Mouse (Mus musculus) midbrain, embryonic 13.5 days (tissue): ENCODE measurements around the gene Ifngr2. TPM values are rescaled to one million over a fixed set of nuclear protein-coding genes. Genes with fewer than 3 reads are reported as not detected.
"Not testable (repeated sequence)": the region's sequence is repeated elsewhere in the genome, so short reads cannot be mapped to it uniquely, and the experiment has no call there.

ENCODE experiments used
- ATAC-seq: fragments of 200-750 bp; cut with Nextera tagmentation; 2 replicates; pipeline ENCODE4 v1.8.0; 2017; ENCODE audit warnings: mild to moderate bottlenecking, moderate TSS enrichment, moderate library complexity
- H3K27ac ChIP-seq: fragments of 300-500 bp; sonication (generic); 2 replicates; pipeline ENCODE4 v1.5.1; 2015; ENCODE audit warnings: inconsistent platforms, mild to moderate bottlenecking, moderate library complexity
- H3K27me3 ChIP-seq: fragments of 300-500 bp; sonication (generic); 2 replicates; pipeline ENCODE4 v1.6.1; 2015; ENCODE audit warnings: mild to moderate bottlenecking, inconsistent platforms
- H3K36me3 ChIP-seq: fragments of 300-500 bp; sonication (generic); 2 replicates; pipeline ENCODE4 v1.6.1; 2015; ENCODE audit warnings: mild to moderate bottlenecking, inconsistent platforms
- H3K4me1 ChIP-seq: fragments of 300-500 bp; sonication (generic); replicated peaks from 2 replicates; pipeline ENCODE4 v1.6.1; 2015; ENCODE audit warnings: inconsistent platforms
- H3K4me2 ChIP-seq: fragments of 300-500 bp; sonication (generic); replicated peaks from 2 replicates; pipeline ENCODE4 v1.6.1; 2015; ENCODE audit warnings: moderate library complexity, mild to moderate bottlenecking, inconsistent platforms
- H3K4me3 ChIP-seq: fragments of 300-500 bp; sonication (generic); replicated peaks from 2 replicates; pipeline ENCODE4 v1.5.1; 2015; ENCODE audit warnings: mild to moderate bottlenecking, inconsistent platforms
- H3K9ac ChIP-seq: fragments of 300-500 bp; sonication (generic); replicated peaks from 2 replicates; pipeline ENCODE4 v1.6.1; 2015; ENCODE audit warnings: mild to moderate bottlenecking, inconsistent platforms
- H3K9me3 ChIP-seq: fragments of 300-500 bp; sonication (generic); 2 replicates; pipeline ENCODE4 v1.6.1; 2016; ENCODE audit warnings: mild to moderate bottlenecking, inconsistent platforms
- WGBS: fragments of 180-500 bp; shearing (Covaris S2); methylation state at CpG from one replicate; pipeline ENCODE4 v1.1.7; 2015; 5-methylcytosine and 5-hydroxymethylcytosine counted together
- polyA plus RNA-seq: library from polyadenylated mRNA; unstranded; fragments of >200 nt; fragmentation: Nextera tagmentation; extraction: Ambion mirVana; gene quantifications from 2 replicates; pipeline ENCODE4 v1.2.1, GENCODE M21; 2015

The Ifngr2 gene
- polyA plus RNA-seq, 1 experiment from 2014 or later = 63.5 TPM

DNA sequence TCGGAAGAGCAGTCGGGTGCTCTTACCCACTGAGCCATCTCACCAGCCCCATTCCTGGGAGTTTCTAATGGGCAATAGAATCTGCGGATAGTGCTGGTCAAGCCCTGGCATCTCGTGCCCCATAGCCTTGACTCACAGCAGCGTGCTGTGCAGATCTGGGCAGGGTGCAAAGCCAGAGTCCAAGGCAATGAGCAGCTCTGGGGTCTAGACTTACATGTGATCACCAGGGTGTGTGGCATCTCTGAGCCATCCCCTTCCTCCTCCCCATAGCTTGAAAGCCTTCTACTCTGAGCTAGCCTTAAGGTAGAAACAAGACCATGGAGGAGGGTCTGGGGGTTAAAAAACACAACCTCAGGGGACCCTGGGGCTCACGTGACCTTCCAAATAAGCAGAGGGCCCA, 20.6 kb upstream of the Ifngr2 start:
- no peak overlapping the region for H3K4me2 ChIP-seq
- no peak for ATAC-seq
- no peaks in the 10 kb centered on the region for H3K36me3 ChIP-seq
- H3K9ac ChIP-seq = no peak overlapping the region
- no peaks in the 10 kb centered on the region for H3K9me3 ChIP-seq
- H3K4me1 ChIP-seq = no peaks in the 10 kb centered on the region
- H3K4me3 ChIP-seq = no peak overlapping the region
- WGBS = 92% methylated on average over 6 of the region's 6 CpGs
- H3K27ac ChIP-seq = no peak overlapping the region
- no peaks in the 10 kb centered on the region for H3K27me3 ChIP-seq

DNA sequence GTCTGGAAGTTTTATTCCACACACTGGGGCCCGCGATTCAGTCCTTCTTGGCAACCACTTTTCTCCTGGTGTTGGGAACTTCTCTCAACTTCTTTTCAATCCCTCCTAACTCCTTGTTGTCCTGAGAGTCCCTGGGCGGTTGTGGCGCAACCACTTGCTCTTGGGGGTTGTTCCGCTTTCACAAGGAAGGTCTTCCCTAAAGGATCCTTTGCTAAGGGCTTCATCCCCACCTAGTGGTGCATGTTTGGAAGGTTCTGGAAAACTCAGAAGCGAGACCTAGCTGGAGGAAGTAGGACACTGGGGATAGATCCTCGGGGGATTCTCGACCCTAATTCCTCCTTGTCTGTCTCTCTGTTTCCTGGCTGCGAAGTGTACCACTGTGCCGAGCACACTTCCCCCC, 19.8 kb upstream of the Ifngr2 start:
- no peak for ATAC-seq
- Histone ChIP-seq H3K4me1 (no peaks in the 10 kb centered on the region), H3K4me3 (no peak overlapping the region), H3K9ac (no peak overlapping the region), H3K27me3 (no peaks in the 10 kb centered on the region), H3K36me3 (no peaks in the 10 kb centered on the region), H3K27ac (no peak overlapping the region), H3K9me3 (no peaks in the 10 kb centered on the region), H3K4me2 (no peak overlapping the region)
- WGBS = 78% methylated on average over 10 of the region's 10 CpGs

GRCm38 (mm10) chr16:91527500-91527899, 19.4 kb upstream of the Ifngr2 start:
- no peak for ATAC-seq
- H3K4me1 ChIP-seq = no peaks in the 10 kb centered on the region
- no peaks in the 10 kb centered on the region for H3K9me3 ChIP-seq
- no peaks in the 10 kb centered on the region for H3K36me3 ChIP-seq
- no peak overlapping the region for H3K4me3 ChIP-seq
- H3K9ac ChIP-seq = no peak overlapping the region
- H3K27ac ChIP-seq = no peak overlapping the region
- 69% methylated on average over 5 of the region's 5 CpGs for WGBS
- H3K4me2 ChIP-seq = no peak overlapping the region
- no peaks in the 10 kb centered on the region for H3K27me3 ChIP-seq

DNA sequence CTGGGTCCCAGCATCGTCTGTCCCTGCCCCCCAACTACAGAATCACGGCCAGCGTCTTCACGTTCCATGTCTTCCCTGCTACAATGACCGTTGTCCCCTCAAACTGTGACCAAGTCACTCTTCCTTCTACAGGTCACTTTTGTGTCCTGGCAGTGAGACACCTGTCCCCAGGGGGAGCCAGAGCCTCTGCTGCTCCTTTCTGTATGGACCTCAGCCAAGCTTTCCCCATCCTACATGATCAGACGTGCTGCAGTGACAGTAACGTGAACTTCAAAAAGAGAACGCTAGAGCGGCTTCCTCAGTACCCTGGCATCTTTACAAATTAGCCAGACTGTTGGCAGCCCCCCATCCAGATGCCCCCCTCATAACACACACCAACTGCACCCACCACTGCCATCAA, 18.3 kb upstream of the Ifngr2 start:
- 89% methylated on average over 9 of the region's 9 CpGs for WGBS
- Histone ChIP-seq H3K36me3 (no peaks in the 10 kb centered on the region), H3K4me1 (no peaks in the 10 kb centered on the region), H3K4me3 (no peak overlapping the region), H3K27me3 (no peaks in the 10 kb centered on the region), H3K27ac (no peak overlapping the region), H3K9ac (no peak overlapping the region), H3K9me3 (no peaks in the 10 kb centered on the region), H3K4me2 (no peak overlapping the region)
- no peak for ATAC-seq

- not testable (repeated sequence) for H3K4me1 ChIP-seq, H3K4me3 ChIP-seq, H3K36me3 ChIP-seq, H3K4me2 ChIP-seq, ATAC-seq, H3K9ac ChIP-seq, H3K27me3 ChIP-seq, H3K27ac ChIP-seq, H3K9me3 ChIP-seq
- 76% methylated on average over 4 of the region's 4 CpGs for WGBS
Observed at GRCm38 (mm10) chr16:91530830-91531229, 16.0 kb upstream of the Ifngr2 start.

DNA sequence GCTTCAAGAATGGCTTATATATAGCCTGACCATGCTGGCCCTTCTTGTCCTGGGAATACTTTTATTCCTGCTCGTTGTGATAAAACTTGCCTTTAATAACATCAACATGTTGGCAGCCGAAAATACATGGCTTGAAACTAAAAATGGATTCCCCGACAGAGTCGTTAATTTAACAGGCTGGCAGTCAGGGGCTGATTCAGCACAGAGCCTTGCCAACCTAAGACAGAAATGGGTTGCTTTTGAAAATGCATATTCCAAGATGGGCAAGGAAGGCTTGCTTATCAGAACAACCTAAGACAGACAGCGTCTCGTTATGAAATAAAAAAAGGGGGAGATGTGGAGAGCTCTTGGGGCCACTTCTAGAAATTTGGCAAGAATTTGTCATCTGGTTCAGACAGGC, 15.0 kb upstream of the Ifngr2 start:
- Histone ChIP-seq H3K4me1 (no peaks in the 10 kb centered on the region), H3K27ac (no peak overlapping the region), H3K9ac (no peak overlapping the region), H3K9me3 (no peaks in the 10 kb centered on the region), H3K4me2 (no peak overlapping the region), H3K36me3 (no peaks in the 10 kb centered on the region), H3K4me3 (no peak overlapping the region), H3K27me3 (no peaks in the 10 kb centered on the region)
- WGBS = 85% methylated on average over 6 of the region's 6 CpGs
- ATAC-seq = no peak

- ATAC-seq = no peak
- WGBS = 61% methylated on average over 2 of the region's 2 CpGs
Observed at GRCm38 (mm10) chr16:91532429-91532828, 14.4 kb upstream of the Ifngr2 start.

GRCm38 (mm10) chr16:91533097-91534001, 13.5 kb upstream of the Ifngr2 start:
- Histone ChIP-seq H3K4me1 (no peaks in the 10 kb centered on the region), H3K27ac (no peak overlapping the region), H3K9me3 (no peaks in the 10 kb centered on the region), H3K4me2 (no peak overlapping the region), H3K4me3 (no peak overlapping the region), H3K36me3 (no peaks in the 10 kb centered on the region), H3K27me3 (no peaks in the 10 kb centered on the region), H3K9ac (no peak overlapping the region)
- no peak for ATAC-seq
- 81% methylated on average over 23 of the region's 23 CpGs for WGBS

More at GRCm38 (mm10) chr16:91532429-91532828, 14.4 kb upstream of the Ifngr2 start:
- no peaks in the 10 kb centered on the region for H3K4me1 ChIP-seq
- no peaks in the 10 kb centered on the region for H3K36me3 ChIP-seq
- no peaks in the 10 kb centered on the region for H3K9me3 ChIP-seq
- H3K27me3 ChIP-seq = no peaks in the 10 kb centered on the region
- H3K27ac ChIP-seq = no peak overlapping the region
- no peak overlapping the region for H3K9ac ChIP-seq
- no peak overlapping the region for H3K4me3 ChIP-seq
- H3K4me2 ChIP-seq = no peak overlapping the region

DNA sequence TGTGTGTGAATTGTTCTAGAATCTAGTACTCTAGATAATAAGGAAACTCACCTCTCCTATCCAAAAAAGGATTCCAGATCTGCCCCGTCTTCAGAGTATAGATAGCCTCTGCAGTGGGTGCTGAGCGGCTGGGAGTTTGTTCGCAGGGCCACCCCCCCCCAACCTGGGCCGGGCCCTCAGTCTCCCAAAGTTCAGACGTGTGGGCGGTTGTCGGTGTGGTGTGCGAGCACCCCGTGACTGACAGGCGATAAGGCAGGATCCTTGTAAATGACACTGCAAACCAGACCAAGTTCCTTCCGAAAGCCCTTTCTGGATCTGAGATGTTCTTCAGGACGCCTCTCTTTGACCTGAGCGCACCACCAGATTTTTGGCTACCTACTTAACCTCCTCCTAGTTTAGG, 12.4 kb upstream of the Ifngr2 start:
- Histone ChIP-seq H3K4me3 (no peak overlapping the region), H3K4me2 (no peak overlapping the region), H3K27ac (no peak overlapping the region), H3K36me3 (no peaks in the 10 kb centered on the region), H3K9ac (no peak overlapping the region), H3K9me3 (no peaks in the 10 kb centered on the region), H3K27me3 (no peaks in the 10 kb centered on the region), H3K4me1 (no peaks in the 10 kb centered on the region)
- no peak for ATAC-seq
- WGBS = 54% methylated on average over 13 of the region's 13 CpGs

- no peak overlapping the region for H3K9ac ChIP-seq
- no peak for ATAC-seq
- WGBS = 83% methylated on average over 6 of the region's 6 CpGs
- no peak overlapping the region for H3K4me3 ChIP-seq
- no peaks in the 10 kb centered on the region for H3K9me3 ChIP-seq
- H3K27ac ChIP-seq = no peak overlapping the region
- H3K4me2 ChIP-seq = no peak overlapping the region
- H3K36me3 ChIP-seq = no peaks in the 10 kb centered on the region
- H3K4me1 ChIP-seq = no peaks in the 10 kb centered on the region
- no peaks in the 10 kb centered on the region for H3K27me3 ChIP-seq
Observed at GRCm38 (mm10) chr16:91534888-91535287, 12.0 kb upstream of the Ifngr2 start.

DNA sequence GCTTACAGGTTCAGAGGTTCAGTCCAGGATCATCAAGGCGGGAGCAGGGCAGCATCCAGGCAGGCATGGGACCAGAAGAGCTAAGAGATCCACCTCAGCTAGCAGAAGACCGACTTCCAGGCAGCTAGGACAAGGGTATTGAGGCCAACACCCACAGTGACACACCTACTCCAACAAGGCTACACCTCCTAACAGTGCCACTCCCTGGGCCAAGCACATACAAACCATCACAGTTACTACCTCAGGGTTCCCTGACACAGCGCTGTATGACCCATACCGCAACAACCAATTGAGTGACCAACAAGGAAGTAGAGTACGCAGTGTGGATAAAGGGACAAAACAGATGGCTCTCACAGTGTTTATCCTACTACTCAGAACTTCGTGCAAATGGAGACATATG, 10.5 kb upstream of the Ifngr2 start:
- peaks cover 2% of the 10 kb centered on the region for H3K4me1 ChIP-seq
- no peak overlapping the region for H3K4me3 ChIP-seq
- H3K4me2 ChIP-seq = no peak overlapping the region
- ATAC-seq = no peak
- no peak overlapping the region for H3K9ac ChIP-seq
- H3K36me3 ChIP-seq = no peaks in the 10 kb centered on the region
- no peaks in the 10 kb centered on the region for H3K9me3 ChIP-seq
- H3K27me3 ChIP-seq = no peaks in the 10 kb centered on the region
- 92% methylated on average over 6 of the region's 6 CpGs for WGBS
- H3K27ac ChIP-seq = no peak overlapping the region

- no peak overlapping the region for H3K9ac ChIP-seq
- no peak overlapping the region for H3K27ac ChIP-seq
- WGBS = 80% methylated on average over 3 of the region's 3 CpGs
- H3K4me1 ChIP-seq = peaks cover 9% of the 10 kb centered on the region
- H3K9me3 ChIP-seq = no peaks in the 10 kb centered on the region
- no peaks in the 10 kb centered on the region for H3K27me3 ChIP-seq
- no peak overlapping the region for H3K4me3 ChIP-seq
- no peaks in the 10 kb centered on the region for H3K36me3 ChIP-seq
- ATAC-seq = no peak
- H3K4me2 ChIP-seq = no peak overlapping the region
Observed at GRCm38 (mm10) chr16:91537065-91537464, 9.8 kb upstream of the Ifngr2 start.

GRCm38 (mm10) chr16:91538051-91538450, 8.8 kb upstream of the Ifngr2 start:
- Histone ChIP-seq H3K27ac (no peak overlapping the region), H3K4me3 (no peak overlapping the region), H3K27me3 (no peaks in the 10 kb centered on the region), H3K4me1 (peaks cover 10% of the 10 kb centered on the region), H3K36me3 (no peaks in the 10 kb centered on the region), H3K4me2 (no peak overlapping the region), H3K9ac (no peak overlapping the region), H3K9me3 (no peaks in the 10 kb centered on the region)
- 86% methylated on average over 6 of the region's 6 CpGs for whole genome bisulfite sequencing
- no peak for ATAC-seq
